Mouse (Mus musculus) urinary bladder, postnatal 0 days (tissue): ENCODE data around the gene Tbata. TPM values are rescaled to one million over a fixed set of nuclear protein-coding genes. Genes with fewer than 3 reads are reported as not detected.

Experiments used
- microRNA-seq: library from miRNA; unstranded; fragments of <30 nt; microRNA quantifications from one replicate; pipeline ENCODE4, GENCODE M21; 2016
- polyA plus RNA-seq: library from polyadenylated mRNA; unstranded; fragments of >200 nt; fragmentation: Nextera tagmentation; extraction: Ambion mirVana; gene quantifications from 2 replicates; pipeline ENCODE4 v1.2.1, GENCODE M21; 2015

Tbata gene
- polyA plus RNA-seq: 0.73 and 1.2 TPM in 2 replicates

GRCm38 (mm10) chr10:61171654-61172053 is at the start of gene Tbata:
Gene Tbata (plus strand): TSS chr10:61171954.

GRCm38 (mm10) chr10:61147157-61148040 is 24.4 kb upstream of the Tbata start, which contains the start of gene Sgpl1:
Gene Sgpl1 (minus strand): TSS chr10:61147703.

Small RNA genes lying within 50 kb of the gene (microRNA-seq; reads per million reads assigned to microRNA genes)
- not detected for gene Gm44308

Other genes starting within 250 kb of the Tbata start
- gene Pcbd1, start 82.6 kb upstream of the Tbata start, polyA plus RNA-seq: 24.8 and 30.5 TPM in 2 replicates
- 73.4 and 74.8 TPM in 2 replicates for gene Sgpl1, start 24.3 kb upstream of the Tbata start, polyA plus RNA-seq
- 2.1 and 2.2 TPM in 2 replicates for gene Adamts14, start 101.5 kb downstream of the Tbata start, polyA plus RNA-seq
- not detected in 2 replicates for gene Prf1, start 125.9 kb downstream of the Tbata start, polyA plus RNA-seq
- 8.3 and 8.5 TPM in 2 replicates for gene Pald1, start 211.6 kb downstream of the Tbata start, polyA plus RNA-seq
- 0.10 and 0.11 TPM in 2 replicates for gene Nodal, start 246.0 kb downstream of the Tbata start, polyA plus RNA-seq